Mouse (Mus musculus): ENCODE data around the gene Sox3.

Sox3 gene

GRCm38 (mm10) chrX:60892801-60893681 lies at the start of gene Sox3:
Gene Sox3, minus strand, starts transcription at chrX:60893430.
- in situ Hi-C loops (cut with MboI): no loop called here

- in situ Hi-C loops (cut with MboI): no loop called here
Observed at GRCm38 (mm10) chrX:60940225-60940624, 47.0 kb upstream of the Sox3 start.

DNA sequence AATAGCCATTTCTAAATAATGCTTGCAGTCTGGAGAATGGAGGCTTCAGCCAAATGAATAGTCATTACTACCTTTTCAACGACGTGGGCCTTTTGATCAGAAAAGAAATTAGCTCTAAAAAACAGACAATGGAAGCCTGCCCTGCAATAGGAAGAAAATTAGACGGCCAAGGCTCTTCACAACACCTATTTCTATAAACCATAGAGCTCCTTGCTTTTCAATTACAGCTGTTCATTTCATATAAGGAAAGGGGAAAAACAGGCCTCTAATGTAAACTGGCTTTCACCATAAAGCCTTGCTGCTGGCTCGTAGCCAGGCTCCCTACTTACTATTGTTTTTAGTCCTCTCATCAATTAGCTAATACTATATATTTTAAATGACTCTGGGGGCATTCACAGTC lies 6.3 kb upstream of the Sox3 start:
- in situ Hi-C loops (cut with MboI): no loop called here

DNA sequence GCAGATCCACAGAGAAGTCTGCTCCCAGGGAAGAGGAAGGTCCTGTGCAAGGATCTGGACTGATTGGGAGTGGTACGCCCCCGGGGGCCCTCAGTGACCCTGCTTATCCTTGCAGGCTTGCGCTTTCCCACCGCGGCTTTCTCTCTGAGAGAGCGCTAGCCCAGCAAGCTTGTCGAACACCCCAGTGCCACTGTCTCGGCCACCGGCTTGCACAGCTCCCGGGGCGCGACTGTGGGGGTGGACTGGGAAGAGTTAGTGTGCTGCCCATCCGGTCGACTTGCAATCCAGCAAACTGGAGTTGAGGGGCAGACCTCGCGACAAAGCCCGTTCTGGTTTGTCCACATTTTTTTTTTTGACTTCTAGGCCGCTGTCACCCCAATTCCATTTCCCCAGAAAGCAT lies 5.4 kb upstream of the Sox3 start:
- in situ Hi-C loops (cut with MboI): no loop called here

DNA sequence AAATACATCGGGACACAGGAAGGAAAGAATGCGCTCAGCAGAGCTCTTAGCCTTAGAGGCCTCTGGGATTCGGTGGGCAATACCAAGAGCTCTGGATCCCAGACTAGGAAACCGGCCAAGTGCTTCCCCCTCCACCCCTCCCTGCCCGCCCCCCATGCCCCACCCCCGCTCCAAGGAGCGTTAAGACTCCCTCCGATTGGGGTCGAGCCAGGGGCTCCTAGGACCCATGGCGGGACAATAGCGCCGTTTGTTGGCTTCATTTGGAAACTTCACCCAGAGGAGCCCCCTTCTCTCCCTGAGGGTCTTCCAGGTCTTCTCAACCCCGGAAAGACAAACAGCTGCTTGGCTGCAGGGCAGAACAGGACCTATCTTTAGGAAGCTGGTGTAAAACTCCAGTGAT lies 3.1 kb upstream of the Sox3 start:
- in situ Hi-C loops (cut with MboI): no loop called here

DNA sequence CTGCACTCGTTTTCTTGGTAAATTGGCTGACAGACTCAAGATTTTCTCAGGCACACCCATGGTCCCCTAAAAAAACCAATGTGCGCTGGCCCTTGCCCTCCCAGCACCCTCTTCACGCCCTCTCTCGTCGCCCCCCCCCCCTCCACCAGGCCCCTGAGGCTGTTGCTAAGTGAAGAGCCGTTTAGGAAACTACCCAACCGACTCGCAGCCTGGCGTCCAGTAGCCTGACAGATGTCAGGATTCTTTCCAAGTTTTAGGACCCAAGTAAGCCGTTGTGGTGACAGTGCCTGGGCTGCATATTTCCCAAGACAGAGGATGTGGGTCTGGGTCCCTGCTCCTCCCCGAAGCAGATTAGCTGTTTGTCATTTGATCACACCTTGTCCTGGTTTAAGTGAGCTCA lies 2.2 kb upstream of the Sox3 start:
- in situ Hi-C loops (cut with MboI): no loop called here

- in situ Hi-C loops (cut with MboI): no loop called here
Observed at GRCm38 (mm10) chrX:60893720-60894543, 702 bp upstream of the Sox3 start.

- in situ Hi-C loops (cut with MboI): no loop called here
Observed at GRCm38 (mm10) chrX:60892098-60892800, 981 bp downstream of the Sox3 start.

DNA sequence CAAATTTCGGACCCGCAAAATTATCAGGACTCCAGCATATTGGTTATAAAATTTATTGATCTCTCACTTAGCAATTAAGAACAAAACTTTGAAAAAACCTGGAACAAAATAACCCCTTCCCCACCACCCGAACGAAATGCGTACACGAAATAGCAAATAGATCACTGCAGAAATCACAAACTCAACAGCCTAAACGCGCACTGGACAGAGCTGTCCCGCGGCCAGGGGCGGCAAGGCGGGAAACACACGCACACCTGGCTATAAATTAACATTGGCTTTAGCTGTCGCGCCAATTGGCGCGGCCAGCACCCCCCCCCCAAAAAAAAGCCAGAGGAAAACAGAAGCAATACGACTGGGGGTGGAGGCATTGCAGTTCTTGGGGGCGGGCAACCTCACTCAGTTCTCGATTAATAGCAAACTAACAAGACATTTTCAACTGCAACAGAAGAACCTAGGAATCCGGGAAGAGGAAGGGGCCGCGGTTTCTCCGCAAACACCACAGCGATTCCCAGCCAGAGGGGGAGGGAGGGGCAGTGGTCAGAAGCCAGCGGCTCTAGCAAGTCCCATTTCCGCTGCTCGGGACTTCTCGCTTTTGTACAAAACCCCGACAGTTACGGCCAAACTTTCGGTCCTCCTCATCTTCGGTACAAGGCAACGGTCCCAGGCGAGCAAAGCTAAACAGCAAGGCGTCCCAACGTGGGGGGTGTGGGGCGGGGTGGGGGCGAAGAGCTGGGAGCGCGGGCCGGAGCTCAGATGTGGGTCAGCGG lies 1.7 kb downstream of the Sox3 start:
- in situ Hi-C loops (cut with MboI): no loop called here

- in situ Hi-C loops (cut with MboI): no loop called here
Observed at GRCm38 (mm10) chrX:60890651-60891050, 2.6 kb downstream of the Sox3 start.

DNA sequence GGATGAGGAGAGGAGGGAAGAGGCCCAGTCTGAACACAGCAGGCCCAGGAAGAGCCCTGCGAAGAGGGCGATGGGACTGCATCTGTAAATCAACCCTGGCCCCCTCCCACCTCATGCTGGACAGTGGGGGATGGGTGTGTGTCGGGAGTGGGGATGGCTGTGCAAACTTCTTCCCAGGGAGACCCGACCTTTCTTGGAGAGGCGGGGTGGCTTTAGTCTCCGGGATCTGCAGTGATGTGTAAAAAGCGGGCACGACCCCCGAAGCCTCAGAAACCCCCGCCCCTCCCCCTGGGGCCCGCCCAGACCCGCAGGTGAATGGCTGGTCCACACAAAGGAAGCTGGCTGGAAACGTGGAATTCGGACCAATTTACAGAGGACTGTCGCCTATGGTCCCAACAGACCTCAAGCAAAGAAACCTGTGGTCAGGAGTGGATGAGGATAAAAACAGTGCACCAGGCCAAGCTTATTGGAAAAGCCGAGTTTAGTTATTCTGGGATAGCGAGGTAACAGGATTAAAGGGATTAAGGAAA lies 3.2 kb downstream of the Sox3 start:
- in situ Hi-C loops (cut with MboI): no loop called here

Measured in mature B cell (primary cell).